Mouse (Mus musculus) hindbrain, embryonic 11.5 days (tissue): ENCODE measurements at regions not wholly inside any gene's neighbourhood (a gene's known extent, or its start where the extent isn't known, plus 50 kb on each side); places are given as distances from the start of the nearest gene placed in this dataset.

ENCODE experiments used
- ATAC-seq: fragments of 200-750 bp; cut with Nextera tagmentation; 2 replicates; pipeline ENCODE4 v1.8.0; 2017; ENCODE audit warnings: mild to moderate bottlenecking, moderate TSS enrichment, moderate library complexity; ENCODE audit not compliant: low FRiP score
- DNase-seq: peaks from one replicate; pipeline ENCODE4 v3.0.0-alpha.2; 2015; ENCODE audit warnings: low spot score
- H3K27ac ChIP-seq: fragments of 300-500 bp; sonication (generic); 2 replicates; pipeline ENCODE4 v1.5.1; 2014; ENCODE audit warnings: mild to moderate bottlenecking, low read depth, low read length
- H3K27me3 ChIP-seq: fragments of 300-500 bp; sonication (generic); 2 replicates; pipeline ENCODE4 v1.6.1; 2014; ENCODE audit warnings: mild to moderate bottlenecking, low read length, moderate library complexity, mixed read lengths; ENCODE audit not compliant: control insufficient read depth, insufficient read depth
- H3K36me3 ChIP-seq: fragments of 300-500 bp; sonication (generic); 2 replicates; pipeline ENCODE4 v1.6.1; 2014; ENCODE audit warnings: mild to moderate bottlenecking, low read length, moderate library complexity, mixed read lengths; ENCODE audit not compliant: control insufficient read depth, insufficient read depth
- H3K4me1 ChIP-seq: fragments of 300-500 bp; sonication (generic); replicated peaks from 2 replicates; pipeline ENCODE4 v1.6.1; 2014; ENCODE audit warnings: low read length, mixed read lengths; ENCODE audit not compliant: control insufficient read depth, insufficient read depth
- H3K4me2 ChIP-seq: fragments of 300-500 bp; sonication (generic); replicated peaks from 2 replicates; pipeline ENCODE4 v1.6.1; 2014; ENCODE audit warnings: mild to moderate bottlenecking, low read depth, low read length
- H3K4me3 ChIP-seq: fragments of 300-500 bp; sonication (generic); 2 replicates; pipeline ENCODE4 v1.5.1; 2014; ENCODE audit warnings: low read depth, low read length
- H3K9ac ChIP-seq: fragments of 300-500 bp; sonication (generic); 2 replicates; pipeline ENCODE4 v1.6.1; 2014; ENCODE audit warnings: low read depth, low read length
- H3K9me3 ChIP-seq: fragments of 300-500 bp; sonication (generic); 2 replicates; pipeline ENCODE4 v1.6.1; 2016; ENCODE audit warnings: low read length; ENCODE audit not compliant: control insufficient read depth
- WGBS: fragments of 180-500 bp; shearing (Covaris S2); extraction: QIAGEN DNeasy Blood & Tissue Kit; methylation state at CpG from one replicate; pipeline ENCODE4 v1.1.7; 2014; 5-methylcytosine and 5-hydroxymethylcytosine counted together

DNA sequence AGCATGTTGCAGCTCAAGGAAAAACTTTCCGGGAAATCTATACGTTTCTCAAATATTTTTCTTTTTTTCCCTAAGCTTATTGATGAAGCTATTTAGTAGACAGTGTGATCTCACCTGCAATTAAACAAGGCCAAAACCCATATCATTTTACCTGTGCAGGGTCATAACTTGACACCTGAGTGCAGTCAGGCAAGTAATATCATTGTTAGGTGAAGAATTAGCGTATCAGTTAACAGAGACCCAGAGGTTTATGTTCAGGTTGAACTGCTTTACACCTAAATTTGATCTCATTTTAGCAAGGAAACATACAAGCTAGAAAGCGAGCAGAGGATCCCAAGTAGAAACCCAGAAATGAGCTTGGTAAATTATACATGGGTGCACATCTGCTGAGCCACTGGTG is 178.6 kb upstream of the Hcn1 start:
- H3K36me3 ChIP-seq, result no peaks in the 10 kb centered on the region
- WGBS, result 91% methylated on average over 4 of the region's 4 CpGs
- ATAC-seq, result no peak

DNA sequence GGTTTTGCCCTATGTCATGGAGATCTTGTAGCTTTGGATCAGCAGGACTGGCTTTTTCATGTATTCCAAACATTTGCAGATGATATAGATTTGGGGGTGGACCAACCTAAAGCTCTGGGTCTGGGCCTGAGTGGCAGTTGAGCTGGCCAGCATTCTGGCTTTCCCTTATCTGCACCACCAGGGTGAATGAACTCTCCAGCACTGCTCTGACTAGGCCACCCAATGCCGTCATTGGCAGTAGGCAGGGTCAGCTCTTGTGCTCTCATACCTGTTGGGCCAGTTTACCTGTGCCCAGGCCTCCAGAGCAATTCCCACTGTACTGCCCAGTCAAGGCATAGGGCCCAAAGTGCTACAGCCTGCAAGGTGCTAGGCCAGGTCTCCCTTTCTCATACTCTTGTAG is 177.1 kb upstream of the Hcn1 start:
- H3K36me3 ChIP-seq, result no peaks in the 10 kb centered on the region

More for the DNA sequence above, 178.6 kb upstream of the Hcn1 start:
- no peak overlapping the region for H3K27ac ChIP-seq
- H3K4me3 ChIP-seq, result no peak overlapping the region
- H3K4me2 ChIP-seq, result no peak overlapping the region
- no peaks in the 10 kb centered on the region for H3K9me3 ChIP-seq
- H3K4me1 ChIP-seq, result no peaks in the 10 kb centered on the region
- H3K9ac ChIP-seq, result no peak overlapping the region
- DNase-seq, result no peak
- no peaks in the 10 kb centered on the region for H3K27me3 ChIP-seq

DNA sequence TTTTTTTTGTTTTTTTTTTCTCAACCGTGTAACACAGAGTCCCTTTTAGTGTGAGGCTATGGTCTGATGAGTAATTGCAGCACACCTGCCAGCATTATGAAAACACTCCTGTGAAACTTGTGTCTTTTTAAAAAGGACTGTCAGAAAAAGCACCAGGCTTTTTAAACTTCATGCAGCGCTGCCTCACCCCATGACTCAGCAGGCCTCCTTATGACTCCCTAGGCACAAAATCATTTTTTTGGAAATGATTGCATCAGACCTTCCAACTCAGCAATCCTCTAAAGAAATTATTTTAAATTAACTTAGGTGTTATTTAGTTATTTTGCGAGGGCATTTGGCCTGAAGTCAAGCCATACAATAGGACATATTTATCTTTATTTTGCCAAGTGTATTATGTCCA is 134.7 kb upstream of the Hcn1 start:
- no peak for DNase-seq
- Histone ChIP-seq H3K4me1 (no peaks in the 10 kb centered on the region), H3K27ac (no peak overlapping the region), H3K9me3 (no peaks in the 10 kb centered on the region), H3K27me3 (no peaks in the 10 kb centered on the region), H3K9ac (no peak overlapping the region), H3K4me3 (no peak overlapping the region), H3K4me2 (no peak overlapping the region), H3K36me3 (no peaks in the 10 kb centered on the region)
- WGBS, result 80% methylated on average over 3 of the region's 3 CpGs
- ATAC-seq, result no peak

More for the DNA sequence above, 177.1 kb upstream of the Hcn1 start:
- Histone ChIP-seq H3K9ac (no peak overlapping the region), H3K4me2 (no peak overlapping the region), H3K27ac (no peak overlapping the region), H3K27me3 (no peaks in the 10 kb centered on the region), H3K4me3 (no peak overlapping the region), H3K9me3 (no peaks in the 10 kb centered on the region), H3K4me1 (no peaks in the 10 kb centered on the region)
- ATAC-seq (no peak), DNase-seq (no peak)
- whole genome bisulfite sequencing, result 88% methylated on average over 1 of the region's 1 CpGs

- 79% methylated on average over 5 of the region's 5 CpGs for whole genome bisulfite sequencing
- DNase-seq (no peak), ATAC-seq (no peak)
- Histone ChIP-seq H3K36me3 (no peaks in the 10 kb centered on the region), H3K4me3 (no peak overlapping the region), H3K27me3 (no peaks in the 10 kb centered on the region), H3K4me1 (no peaks in the 10 kb centered on the region), H3K9ac (no peak overlapping the region), H3K4me2 (no peak overlapping the region), H3K27ac (no peak overlapping the region), H3K9me3 (no peaks in the 10 kb centered on the region)
These were observed 129.4 kb upstream of the Hcn1 start for GRCm38 (mm10) chr13:117472726-117473125.

GRCm38 (mm10) chr13:117482624-117483023 is 119.5 kb upstream of the Hcn1 start:
- Histone ChIP-seq H3K4me1 (no peaks in the 10 kb centered on the region), H3K27ac (no peak overlapping the region), H3K36me3 (no peaks in the 10 kb centered on the region), H3K9ac (no peak overlapping the region), H3K4me3 (no peak overlapping the region), H3K27me3 (no peaks in the 10 kb centered on the region), H3K4me2 (no peak overlapping the region), H3K9me3 (no peaks in the 10 kb centered on the region)
- no peak for DNase-seq
- no peak for ATAC-seq
- WGBS, result 74% methylated on average over 3 of the region's 3 CpGs

DNA sequence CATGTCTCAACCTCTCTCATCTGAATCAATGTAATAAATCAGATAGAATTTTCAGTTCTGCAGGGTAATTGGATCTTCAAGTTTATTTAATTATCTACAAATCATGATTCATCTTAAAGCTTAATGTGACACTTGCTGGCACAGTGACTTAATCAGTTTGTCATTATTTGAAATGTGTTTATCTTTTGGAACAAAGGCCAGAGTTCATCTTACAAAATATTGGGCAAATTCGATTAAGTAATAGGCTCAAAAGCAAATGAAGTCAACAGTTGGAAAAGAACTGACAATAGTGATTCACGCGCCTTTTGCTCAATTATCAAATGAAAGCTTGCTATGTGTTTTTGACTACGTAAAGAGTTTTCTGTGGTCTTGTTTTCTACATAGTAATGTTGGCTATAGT is 93.4 kb upstream of the Hcn1 start:
- ATAC-seq (no peak), DNase-seq (no peak)
- no peaks in the 10 kb centered on the region for H3K9me3 ChIP-seq
- no peak overlapping the region for H3K4me2 ChIP-seq
- H3K36me3 ChIP-seq, result no peaks in the 10 kb centered on the region
- no peak overlapping the region for H3K9ac ChIP-seq
- 90% methylated on average over 4 of the region's 4 CpGs for WGBS
- no peaks in the 10 kb centered on the region for H3K27me3 ChIP-seq
- H3K27ac ChIP-seq, result no peak overlapping the region
- H3K4me1 ChIP-seq, result no peaks in the 10 kb centered on the region
- no peak overlapping the region for H3K4me3 ChIP-seq

DNA sequence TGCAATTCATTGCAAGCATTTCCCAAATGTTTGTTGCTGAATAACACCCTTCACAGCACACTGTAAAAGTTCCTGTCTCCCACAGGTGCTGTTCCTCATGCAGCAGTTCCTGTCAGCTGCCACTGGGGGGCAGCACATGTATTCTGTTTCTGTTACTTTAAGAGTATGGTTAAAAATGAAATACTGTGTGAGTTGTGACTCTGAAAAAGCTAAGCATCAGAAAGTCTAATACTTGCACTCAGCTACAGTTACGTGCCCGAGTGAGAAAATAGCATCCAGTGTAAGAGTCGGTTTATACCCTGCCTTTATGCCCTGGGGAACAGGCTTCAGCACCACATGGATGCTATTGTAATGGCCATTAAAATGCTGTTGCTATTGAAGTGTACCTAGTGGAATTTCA is 52.0 kb upstream of the Hcn1 start:
- no peak overlapping the region for H3K4me2 ChIP-seq
- H3K9me3 ChIP-seq, result no peaks in the 10 kb centered on the region
- DNase-seq (peak; percentile 70), ATAC-seq (peak; percentile 64)
- no peaks in the 10 kb centered on the region for H3K36me3 ChIP-seq
- no peak overlapping the region for H3K9ac ChIP-seq
- no peak overlapping the region for H3K27ac ChIP-seq
- WGBS, result 52% methylated on average over 3 of the region's 3 CpGs
- no peaks in the 10 kb centered on the region for H3K27me3 ChIP-seq
- H3K4me3 ChIP-seq, result no peak overlapping the region
- no peaks in the 10 kb centered on the region for H3K4me1 ChIP-seq
